Mouse (Mus musculus): Measurements from ENCODE around the gene Pard6a. TPM values are rescaled to one million over a fixed set of nuclear protein-coding genes. Genes with fewer than 3 reads are reported as not detected.

Pard6a gene
- total and polyA plus RNA-seq, 2 experiments from 2014 or later: 59.3 to 63.8 TPM

GRCm38 (mm10) chr8:105702001-105702401, 1.1 kb downstream of the Pard6a start:
- peak overlapping the region; percentile 73 for H3K4me3 ChIP-seq (ENCODE audit: low read depth, low read length)
- H3K27ac ChIP-seq (ENCODE audit: low read depth, low read length): peak overlapping the region; percentile 94
- peak overlapping the region; percentile 81 for H3K4me2 ChIP-seq (ENCODE audit: low read depth)
- H3K4me1 ChIP-seq (ENCODE audit: insufficient read depth): peaks cover 10% of the 10 kb centered on the region
- H3K9me3 ChIP-seq (ENCODE audit: low read length): no peaks in the 10 kb centered on the region
- peak overlapping the region; percentile 62 for H3K9ac ChIP-seq
- no peak for TF ChIP-seq CTCF (IDR thresholded peaks at IDR 0.05; ENCODE audit: low read depth)
- DNase-seq (peak; percentile 21), ATAC-seq (peak; percentile 2; the same call in 1 of the 2 replicates)
- H3K27me3 ChIP-seq (ENCODE audit: insufficient read depth, low read length): no peaks in the 10 kb centered on the region
- H3K36me3 ChIP-seq (ENCODE audit: insufficient read depth): peaks cover 32% of the 10 kb centered on the region
- 26% methylated on average over 18 of the region's 18 CpGs for WGBS

- Histone ChIP-seq H3K4me1 (ENCODE audit: insufficient read depth) (peaks cover 10% of the 10 kb centered on the region), H3K9me3 (ENCODE audit: low read length) (no peaks in the 10 kb centered on the region), H3K9ac (no peak overlapping the region), H3K27me3 (ENCODE audit: insufficient read depth, low read length) (no peaks in the 10 kb centered on the region), H3K4me2 (ENCODE audit: low read depth) (no peak overlapping the region), H3K4me3 (ENCODE audit: low read depth, low read length) (no peak overlapping the region), H3K27ac (ENCODE audit: low read depth, low read length) (no peak overlapping the region), H3K36me3 (ENCODE audit: insufficient read depth) (peaks cover 24% of the 10 kb centered on the region)
- TF ChIP-seq CTCF (IDR thresholded peaks at IDR 0.05; ENCODE audit: low read depth): no peak
- ATAC-seq (no peak), DNase-seq (no peak)
- WGBS: 94% methylated on average over 24 of the region's 24 CpGs
These were observed 1.9 kb downstream of the Pard6a start for GRCm38 (mm10) chr8:105702731-105703415.

- no peak overlapping the region for H3K4me2 ChIP-seq (ENCODE audit: low read depth)
- TF ChIP-seq CTCF (IDR thresholded peaks at IDR 0.05; ENCODE audit: low read depth): no peak
These were observed 3.3 kb downstream of the Pard6a start for GRCm38 (mm10) chr8:105704146-105704812.

GRCm38 (mm10) chr8:105704955-105705354, 4.0 kb downstream of the Pard6a start:
- ATAC-seq (no peak), DNase-seq (no peak)
- H3K36me3 ChIP-seq (ENCODE audit: insufficient read depth): peaks cover 12% of the 10 kb centered on the region
- TF ChIP-seq CTCF (IDR thresholded peaks at IDR 0.05; ENCODE audit: low read depth): no peak
- 91% methylated on average over 6 of the region's 6 CpGs for WGBS
- H3K4me2 ChIP-seq (ENCODE audit: low read depth): no peak overlapping the region
- no peak overlapping the region for H3K27ac ChIP-seq (ENCODE audit: low read depth, low read length)
- no peaks in the 10 kb centered on the region for H3K27me3 ChIP-seq (ENCODE audit: insufficient read depth, low read length)
- peaks cover 8% of the 10 kb centered on the region for H3K4me1 ChIP-seq (ENCODE audit: insufficient read depth)
- H3K9me3 ChIP-seq (ENCODE audit: low read length): no peaks in the 10 kb centered on the region
- no peak overlapping the region for H3K9ac ChIP-seq
- H3K4me3 ChIP-seq (ENCODE audit: low read depth, low read length): no peak overlapping the region

More at GRCm38 (mm10) chr8:105704146-105704812, 3.3 kb downstream of the Pard6a start:
- no peaks in the 10 kb centered on the region for H3K27me3 ChIP-seq (ENCODE audit: insufficient read depth, low read length)
- H3K9me3 ChIP-seq (ENCODE audit: low read length): no peaks in the 10 kb centered on the region
- peaks cover 12% of the 10 kb centered on the region for H3K36me3 ChIP-seq (ENCODE audit: insufficient read depth)
- ATAC-seq: no peak
- peaks cover 10% of the 10 kb centered on the region for H3K4me1 ChIP-seq (ENCODE audit: insufficient read depth)
- H3K27ac ChIP-seq (ENCODE audit: low read depth, low read length): no peak overlapping the region
- no peak for DNase-seq
- H3K9ac ChIP-seq: no peak overlapping the region
- 93% methylated on average over 34 of the region's 34 CpGs for WGBS
- H3K4me3 ChIP-seq (ENCODE audit: low read depth, low read length): no peak overlapping the region

GRCm38 (mm10) chr8:105706426-105706825, 5.5 kb downstream of the Pard6a start:
- Histone ChIP-seq H3K4me2 (ENCODE audit: low read depth) (no peak overlapping the region), H3K9ac (no peak overlapping the region), H3K4me3 (ENCODE audit: low read depth, low read length) (no peak overlapping the region), H3K36me3 (ENCODE audit: insufficient read depth) (peaks cover 12% of the 10 kb centered on the region), H3K9me3 (ENCODE audit: low read length) (no peaks in the 10 kb centered on the region), H3K4me1 (ENCODE audit: insufficient read depth) (peaks cover 5% of the 10 kb centered on the region), H3K27ac (ENCODE audit: low read depth, low read length) (no peak overlapping the region), H3K27me3 (ENCODE audit: insufficient read depth, low read length) (no peaks in the 10 kb centered on the region)
- TF ChIP-seq CTCF (IDR thresholded peaks at IDR 0.05; ENCODE audit: low read depth): no peak
- ATAC-seq: no peak
- WGBS: 77% methylated on average over 12 of the region's 12 CpGs
- DNase-seq: no peak

- DNase-seq (peak; percentile 94), ATAC-seq (peak; percentile 89)
- no peaks in the 10 kb centered on the region for H3K27me3 ChIP-seq (ENCODE audit: insufficient read depth, low read length)
- H3K4me1 ChIP-seq (ENCODE audit: insufficient read depth): no peaks in the 10 kb centered on the region
- WGBS: under 1% methylated on average over 53 of the region's 55 CpGs
- peaks cover 12% of the 10 kb centered on the region for H3K36me3 ChIP-seq (ENCODE audit: insufficient read depth)
- peak within 1 kb of the TSS; percentile 69 for H3K4me3 ChIP-seq (ENCODE audit: low read depth, low read length)
- no peaks in the 10 kb centered on the region for H3K9me3 ChIP-seq (ENCODE audit: low read length)
- H3K27ac ChIP-seq (ENCODE audit: low read depth, low read length): no peak within 1 kb of the TSS
- peak within 1 kb of the TSS; percentile 98 for H3K4me2 ChIP-seq (ENCODE audit: low read depth)
- peak within 1 kb of the TSS; percentile 56 for H3K9ac ChIP-seq
- TF ChIP-seq CTCF (IDR thresholded peaks at IDR 0.05; ENCODE audit: low read depth): no peak
These were observed 6.8 kb downstream of the Pard6a start, which contains the start of the genes 4933405L10Rik and Enkd1 for GRCm38 (mm10) chr8:105707498-105708403. TSS of gene 4933405L10Rik (plus strand) at chr8:105707655. TSS of gene Enkd1 (minus strand) at chr8:105708210.
